Mouse (Mus musculus): Measurements from ENCODE around the gene Rapgef3. TPM values are rescaled to one million over a fixed set of nuclear protein-coding genes. Genes with fewer than 3 reads are reported as not detected.

Rapgef3 gene
- total and polyA plus RNA-seq, 3 experiments: 6.6 to 7.4 TPM; not detected in 1

GRCm38 (mm10) chr15:97780611-97781031 is 12.8 kb upstream of the Rapgef3 start:
- H3K9ac ChIP-seq (ENCODE audit: control insufficient read depth, low read depth, low read length, poor library complexity, severe bottlenecking): no peak overlapping the region
- peaks cover 0 to 2% of the 10 kb centered on the region in 2 experiments; a peak in 2 of 4 replicates for H3K27me3 ChIP-seq (ENCODE audit: control insufficient read depth in 1 of 2, insufficient read depth in 2 of 2, low read length in 2 of 2)
- no peaks in the 10 kb centered on the region for H3K9me3 ChIP-seq (replicated peaks; ENCODE audit: insufficient read depth, low read length)
- TF ChIP-seq TCF12 (IDR thresholded peaks at IDR 0.05; ENCODE audit: low read depth, low read length): no peak
- no peak for TF ChIP-seq SIN3A (IDR thresholded peaks at IDR 0.05; ENCODE audit: low read length)
- TF ChIP-seq ZC3H11A (IDR thresholded peaks at IDR 0.05; ENCODE audit: low read depth, low read length): no peak
- no peak for TF ChIP-seq ELF1 (IDR thresholded peaks at IDR 0.05; ENCODE audit: low read depth, low read length)
- TF ChIP-seq MAX (IDR thresholded peaks at IDR 0.05; ENCODE audit: low read length): no peak
- no peak for TF ChIP-seq ZNF384 (IDR thresholded peaks at IDR 0.05; ENCODE audit: low read depth, low read length)
- no peak for TF ChIP-seq MAFK (IDR thresholded peaks at IDR 0.05; ENCODE audit: borderline replicate concordance, low read depth, low read length)
- no peak for TF ChIP-seq E2F4 (IDR thresholded peaks at IDR 0.05; ENCODE audit: borderline replicate concordance, low read depth, low read length)
- TF ChIP-seq TBP (IDR thresholded peaks at IDR 0.05; ENCODE audit: low read depth, low read length): no peak
- no peak for TF ChIP-seq MYC (IDR thresholded peaks at IDR 0.05; ENCODE audit: low read depth, low read length)
- TF ChIP-seq ETS1 (IDR thresholded peaks at IDR 0.05; ENCODE audit: low read depth, low read length): no peak
- TF ChIP-seq USF1 (IDR thresholded peaks at IDR 0.05; ENCODE audit: low read depth, low read length): no peak
- no peak for TF ChIP-seq CTCF (IDR thresholded peaks at IDR 0.05 in 2 of 3, conservative IDR thresholded peaks at IDR 0.05 in 1 of 3; ENCODE audit: control insufficient read depth in 1 of 3, insufficient read depth in 1 of 3, low read depth in 2 of 3, low read length in 3 of 3, poor library complexity in 1 of 3, severe bottlenecking in 1 of 3)
- TF ChIP-seq JUND (IDR thresholded peaks at IDR 0.05; ENCODE audit: low read depth, low read length): no peak
- no peak overlapping the region for H3K27ac ChIP-seq (ENCODE audit: control insufficient read depth, low read depth, low read length)
- H3K36me3 ChIP-seq (ENCODE audit: control insufficient read depth in 1 of 2, insufficient read depth in 2 of 2, low read length in 2 of 2): peaks cover 0 to 14% of the 10 kb centered on the region in 2 experiments; a peak in 2 of 4 replicates
- peaks cover 0 to 14% of the 10 kb centered on the region in 2 experiments; a peak in 3 of 4 replicates for H3K4me1 ChIP-seq (ENCODE audit: control insufficient read depth in 1 of 2, insufficient read depth in 2 of 2, low read length in 2 of 2)
- H3K79me2 ChIP-seq (ENCODE audit: control insufficient read depth, insufficient read depth, low read length, poor library complexity): peaks cover 13% of the 10 kb centered on the region
- no peak overlapping the region for H3K4me3 ChIP-seq (ENCODE audit: control insufficient read depth in 1 of 2, insufficient read depth in 1 of 2, low read depth in 2 of 2, low read length in 2 of 2)
- DNase-seq (ENCODE audit: low read depth, low spot score): no peak

GRCm38 (mm10) chr15:97779576-97779975 is 11.8 kb upstream of the Rapgef3 start:
- peak; percentile 42 for DNase-seq (ENCODE audit: low read depth, low spot score)
- Histone ChIP-seq H3K9ac (ENCODE audit: control insufficient read depth, low read depth, low read length, poor library complexity, severe bottlenecking) (no peak overlapping the region), H3K9me3 (replicated peaks; ENCODE audit: insufficient read depth, low read length) (no peaks in the 10 kb centered on the region), H3K27ac (ENCODE audit: control insufficient read depth, low read depth, low read length) (no peak overlapping the region), H3K79me2 (ENCODE audit: control insufficient read depth, insufficient read depth, low read length, poor library complexity) (peaks cover 4% of the 10 kb centered on the region), H3K4me1 (ENCODE audit: control insufficient read depth in 1 of 2, insufficient read depth in 2 of 2, low read length in 2 of 2) (peaks cover 0 to 12% of the 10 kb centered on the region in 2 experiments; a peak in 2 of 4 replicates), H3K27me3 (ENCODE audit: control insufficient read depth in 1 of 2, insufficient read depth in 2 of 2, low read length in 2 of 2) (peaks cover 0 to 2% of the 10 kb centered on the region in 2 experiments; a peak in 2 of 4 replicates), H3K36me3 (ENCODE audit: control insufficient read depth in 1 of 2, insufficient read depth in 2 of 2, low read length in 2 of 2) (peaks cover 0 to 9% of the 10 kb centered on the region in 2 experiments; a peak in 2 of 4 replicates), H3K4me3 (ENCODE audit: control insufficient read depth in 1 of 2, insufficient read depth in 1 of 2, low read depth in 2 of 2, low read length in 2 of 2) (no peak overlapping the region)
- TF ChIP-seq BHLHE40 (IDR thresholded peaks at IDR 0.05; ENCODE audit: borderline replicate concordance, low read depth, low read length): no peak
- no peak for TF ChIP-seq ETS1 (IDR thresholded peaks at IDR 0.05; ENCODE audit: low read depth, low read length)
- TF ChIP-seq GABPA (IDR thresholded peaks at IDR 0.05; ENCODE audit: low read depth, low read length): no peak
- TF ChIP-seq POLR2A (IDR thresholded peaks at IDR 0.05; ENCODE audit: control insufficient read depth in 1 of 2, insufficient read depth in 1 of 2, low read depth in 1 of 2, low read length in 2 of 2, poor library complexity in 1 of 2): no peak
- TF ChIP-seq JUND (IDR thresholded peaks at IDR 0.05; ENCODE audit: low read depth, low read length): no peak
- TF ChIP-seq KAT2A (conservative IDR thresholded peaks at IDR 0.05; ENCODE audit: low read depth, low read length): no peak
- no peak for TF ChIP-seq ZMIZ1 (IDR thresholded peaks at IDR 0.05; ENCODE audit: low read depth, low read length)

All from MEL (cell line).